Mouse (Mus musculus) cerebellum, adult 2 months (tissue): ENCODE results near the gene Slc26a9.

Experiments used
- CTCF ChIP-seq: fragments of 200-500 bp; IDR thresholded peaks from 2 replicates; pipeline ENCODE4 v1.5.1; 2011; ENCODE audit warnings: low read depth, mild to moderate bottlenecking, control low read depth, low read length, moderate library complexity, borderline replicate concordance; ENCODE audit not compliant: insufficient read depth
- POLR2A ChIP-seq: fragments of 200-500 bp; IDR thresholded peaks from 2 replicates; pipeline ENCODE4 v1.6.1; 2011; ENCODE audit warnings: low read length, control low read depth, borderline replicate concordance; ENCODE audit not compliant: insufficient read depth

DNA sequence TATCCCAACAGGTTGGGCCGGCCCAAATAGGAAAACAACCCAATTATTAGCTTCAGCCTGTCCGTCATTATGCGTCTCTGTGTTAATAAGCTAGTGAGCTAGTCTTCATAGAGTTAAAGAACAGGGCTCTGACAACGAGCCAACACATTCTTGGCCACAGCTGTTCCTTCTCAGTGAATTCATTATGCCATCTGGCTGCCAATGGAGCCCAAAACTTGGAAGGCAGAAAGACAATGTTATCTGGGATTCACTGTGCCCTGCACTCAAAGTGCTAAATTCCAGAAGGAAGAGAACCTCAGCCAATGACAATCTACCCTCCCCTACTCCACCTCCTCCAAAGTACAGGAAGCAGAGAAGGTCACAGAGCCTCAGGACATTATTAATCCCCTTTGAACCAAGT is 26.8 kb downstream of the Slc26a9 start:
- TF ChIP-seq POLR2A (no peak), CTCF (no peak)
